Mouse (Mus musculus) heart, embryonic 14.5 days (tissue): ENCODE results near the gene Mapkbp1. TPM values are rescaled to one million over a fixed set of nuclear protein-coding genes. Genes with fewer than 3 reads are reported as not detected.
A peak's percentile ranks its signal among the peaks of the same experiment; 100 is the strongest.

ENCODE experiments used
- ATAC-seq: fragments of 200-750 bp; cut with Nextera tagmentation; 2 replicates; pipeline ENCODE4 v1.8.0; 2017; ENCODE audit warnings: low read depth, moderate TSS enrichment; ENCODE audit not compliant: insufficient number of reproducible peaks, insufficient read depth, low FRiP score
- H3K27ac ChIP-seq, 2 experiments: fragments of 200-500 bp in 1 of 2; fragments of 300-500 bp in 1 of 2; sonication (generic) in 1 of 2; replicated peaks in 1 of 2; 2 replicates each; pipeline ENCODE4 v1.5.1; 2012 to 2014; ENCODE audit warnings: low read depth in 2 of 2, low read length in 2 of 2, control low read depth in 1 of 2, mild to moderate bottlenecking in 1 of 2, mixed read lengths in 1 of 2; ENCODE audit not compliant: control insufficient read depth in 1 of 2, insufficient read depth in 1 of 2
- H3K27me3 ChIP-seq: fragments of 300-500 bp; sonication (generic); 2 replicates; pipeline ENCODE4 v1.6.1; 2014; ENCODE audit warnings: mild to moderate bottlenecking, low read length, control low read depth; ENCODE audit not compliant: control insufficient read depth, insufficient read depth
- H3K36me3 ChIP-seq: fragments of 300-500 bp; sonication (generic); 2 replicates; pipeline ENCODE4 v1.6.1; 2014; ENCODE audit warnings: mild to moderate bottlenecking, control low read depth, low read length, mixed read lengths; ENCODE audit not compliant: control insufficient read depth, insufficient read depth
- H3K4me1 ChIP-seq, 2 experiments: fragments of 200-500 bp in 1 of 2; fragments of 300-500 bp in 1 of 2; sonication (generic) in 1 of 2; 2 replicates each; pipeline ENCODE4 v1.6.1; 2012 to 2014; ENCODE audit warnings: low read length in 2 of 2, control low read depth in 1 of 2, mixed read lengths in 1 of 2; ENCODE audit not compliant: control insufficient read depth in 2 of 2, insufficient read depth in 2 of 2
- H3K4me2 ChIP-seq: fragments of 300-500 bp; sonication (generic); 2 replicates; pipeline ENCODE4 v1.6.1; 2014; ENCODE audit warnings: mild to moderate bottlenecking, low read length
- H3K4me3 ChIP-seq, 2 experiments: fragments of 200-500 bp in 1 of 2; fragments of 300-500 bp in 1 of 2; sonication (generic) in 1 of 2; 2 replicates each; pipeline ENCODE4 v1.5.1; 2012 to 2014; ENCODE audit warnings: low read length in 2 of 2, mild to moderate bottlenecking in 2 of 2, control low read depth in 1 of 2, low read depth in 1 of 2, moderate library complexity in 1 of 2; ENCODE audit not compliant: control insufficient read depth in 1 of 2, insufficient read depth in 1 of 2
- H3K9ac ChIP-seq: fragments of 300-500 bp; sonication (generic); 2 replicates; pipeline ENCODE4 v1.6.1; 2014; ENCODE audit warnings: mild to moderate bottlenecking, low read length
- H3K9me3 ChIP-seq: fragments of 300-500 bp; sonication (generic); 2 replicates; pipeline ENCODE4 v1.6.1; 2016; ENCODE audit warnings: low read length, control low read depth; ENCODE audit not compliant: control insufficient read depth
- WGBS: fragments of 180-500 bp; shearing (Covaris S2); extraction: QIAGEN DNeasy Blood & Tissue Kit; methylation state at CpG from one replicate; pipeline ENCODE4 v1.1.7; 2014; 5-methylcytosine and 5-hydroxymethylcytosine counted together
- polyA plus RNA-seq: library from polyadenylated mRNA; unstranded; fragments of >200 nt; fragmentation: Nextera tagmentation; extraction: Ambion mirVana; gene quantifications from 2 replicates; pipeline ENCODE4 v1.2.1, GENCODE M21; 2014

Mapkbp1 gene
- polyA plus RNA-seq, 1 experiment from 2014 or later, result 2.1 TPM

DNA sequence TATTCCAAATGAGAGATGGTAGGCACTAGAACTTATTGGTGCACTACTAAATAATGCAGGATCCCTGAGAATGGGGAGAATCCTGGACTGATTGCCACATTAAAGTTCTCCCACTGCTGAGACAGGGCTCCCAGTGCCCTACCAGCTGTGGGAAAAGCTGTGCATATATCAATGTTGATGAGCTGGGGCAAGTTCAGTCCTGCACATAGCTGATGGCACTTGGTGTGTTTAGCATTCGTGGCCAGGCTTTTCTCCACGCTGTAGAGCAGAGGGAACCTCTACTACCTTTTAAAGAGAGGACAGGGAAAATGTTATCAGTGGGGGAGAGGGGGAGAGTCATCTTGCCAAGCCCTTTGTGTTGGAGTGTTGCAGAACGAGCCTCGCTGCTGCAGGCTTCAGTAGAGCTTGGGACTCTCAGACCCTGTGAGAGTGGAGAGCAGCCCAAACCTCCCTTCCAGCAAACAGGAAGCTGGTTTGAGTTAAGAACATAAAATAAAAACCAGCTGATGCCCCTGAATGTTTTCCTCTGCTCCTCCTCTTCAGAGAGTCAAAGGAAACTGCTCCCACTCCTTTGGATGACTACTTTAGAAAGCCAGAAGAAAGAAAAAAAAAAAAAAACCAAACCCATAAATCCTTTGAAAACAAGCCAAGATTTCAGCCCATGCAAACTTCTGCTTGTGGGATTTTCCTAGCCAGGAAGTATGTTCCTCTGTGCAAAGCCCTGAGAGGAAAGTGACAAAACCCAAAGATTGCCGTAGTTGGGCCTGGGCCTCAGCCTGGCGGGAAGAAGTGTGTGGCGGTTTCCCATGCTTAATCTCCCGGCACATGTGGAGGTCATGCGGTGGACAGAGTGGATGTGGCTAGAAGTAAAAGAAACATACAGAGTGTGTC is 23.1 kb downstream of the Mapkbp1 start:
- peak; percentile 55 for ATAC-seq
- no peak overlapping the region for H3K4me3 ChIP-seq
- H3K9me3 ChIP-seq, result no peaks in the 10 kb centered on the region
- peak overlapping the region; percentile 13; the same call in 1 of the 2 replicates for H3K9ac ChIP-seq
- H3K27ac ChIP-seq, result peak overlapping the region; percentile 79 to 88
- H3K27me3 ChIP-seq, result no peaks in the 10 kb centered on the region
- 40% methylated on average over 9 of the region's 9 CpGs for WGBS
- no peak overlapping the region for H3K4me2 ChIP-seq
- peaks cover 13 to 32% of the 10 kb centered on the region in 2 experiments for H3K4me1 ChIP-seq
- 0 out of 2 replicates have a peak, but pooled peaks cover 6% of the 10 kb centered on the region for H3K36me3 ChIP-seq

DNA sequence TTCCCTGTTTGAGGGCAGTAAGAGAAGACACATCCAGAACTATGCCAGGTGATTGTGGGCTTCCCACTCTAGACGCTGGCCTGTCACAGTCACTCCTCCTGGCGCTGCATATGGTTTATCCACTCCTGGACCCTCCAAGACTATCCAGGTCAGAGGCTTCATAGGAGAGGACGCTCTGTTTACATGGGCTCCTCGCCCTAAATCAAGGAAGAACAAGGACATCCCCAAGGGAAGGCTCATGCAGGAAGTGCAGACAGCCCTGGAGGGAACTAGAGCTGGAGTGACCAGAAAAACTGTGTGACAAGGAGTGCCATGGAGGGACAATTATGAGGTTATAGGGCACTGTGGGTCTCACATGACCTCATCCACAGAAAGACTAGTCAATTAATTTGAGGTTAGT is 24.9 kb downstream of the Mapkbp1 start:
- 74% methylated on average over 4 of the region's 4 CpGs for WGBS
- no peak overlapping the region for H3K4me3 ChIP-seq
- peak overlapping the region in 1 of 2 experiments; percentile 88; a peak in 1 of 4 replicates for H3K27ac ChIP-seq
- H3K4me2 ChIP-seq, result no peak overlapping the region
- peaks cover 22 to 40% of the 10 kb centered on the region in 2 experiments for H3K4me1 ChIP-seq
- ATAC-seq, result no peak
- no peaks in the 10 kb centered on the region for H3K9me3 ChIP-seq
- no peaks in the 10 kb centered on the region for H3K27me3 ChIP-seq
- no peak overlapping the region for H3K9ac ChIP-seq
- H3K36me3 ChIP-seq, result 0 out of 2 replicates have a peak, but pooled peaks cover 4% of the 10 kb centered on the region

DNA sequence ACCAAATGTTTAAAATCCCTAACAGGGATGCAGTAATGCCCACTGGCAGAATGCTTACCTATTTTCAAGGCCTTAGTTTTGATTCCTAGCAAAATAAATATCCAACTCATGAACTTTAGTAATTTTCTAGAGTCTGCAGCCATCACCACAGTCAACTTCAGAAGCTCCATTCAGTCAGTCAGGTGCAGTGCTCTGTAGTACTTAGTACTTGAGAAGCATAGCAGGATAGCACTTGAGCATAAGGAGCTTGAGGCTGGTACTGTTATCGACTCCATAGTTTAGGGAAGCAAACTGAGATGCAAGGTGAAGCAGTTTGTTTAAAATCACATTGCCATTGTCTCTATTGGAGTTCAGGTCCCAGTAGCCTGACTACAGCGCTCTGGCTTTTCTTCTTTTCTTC is 27.2 kb downstream of the Mapkbp1 start:
- H3K4me2 ChIP-seq, result no peak overlapping the region
- H3K27me3 ChIP-seq, result no peaks in the 10 kb centered on the region
- no peaks in the 10 kb centered on the region for H3K9me3 ChIP-seq
- WGBS, result 87% methylated on average over 2 of the region's 2 CpGs
- H3K9ac ChIP-seq, result no peak overlapping the region
- H3K27ac ChIP-seq, result no peak overlapping the region
- 0 out of 2 replicates have a peak, but pooled peaks cover 4% of the 10 kb centered on the region for H3K36me3 ChIP-seq
- H3K4me1 ChIP-seq, result peaks cover 21 to 39% of the 10 kb centered on the region in 2 experiments
- ATAC-seq, result no peak
- H3K4me3 ChIP-seq, result no peak overlapping the region

DNA sequence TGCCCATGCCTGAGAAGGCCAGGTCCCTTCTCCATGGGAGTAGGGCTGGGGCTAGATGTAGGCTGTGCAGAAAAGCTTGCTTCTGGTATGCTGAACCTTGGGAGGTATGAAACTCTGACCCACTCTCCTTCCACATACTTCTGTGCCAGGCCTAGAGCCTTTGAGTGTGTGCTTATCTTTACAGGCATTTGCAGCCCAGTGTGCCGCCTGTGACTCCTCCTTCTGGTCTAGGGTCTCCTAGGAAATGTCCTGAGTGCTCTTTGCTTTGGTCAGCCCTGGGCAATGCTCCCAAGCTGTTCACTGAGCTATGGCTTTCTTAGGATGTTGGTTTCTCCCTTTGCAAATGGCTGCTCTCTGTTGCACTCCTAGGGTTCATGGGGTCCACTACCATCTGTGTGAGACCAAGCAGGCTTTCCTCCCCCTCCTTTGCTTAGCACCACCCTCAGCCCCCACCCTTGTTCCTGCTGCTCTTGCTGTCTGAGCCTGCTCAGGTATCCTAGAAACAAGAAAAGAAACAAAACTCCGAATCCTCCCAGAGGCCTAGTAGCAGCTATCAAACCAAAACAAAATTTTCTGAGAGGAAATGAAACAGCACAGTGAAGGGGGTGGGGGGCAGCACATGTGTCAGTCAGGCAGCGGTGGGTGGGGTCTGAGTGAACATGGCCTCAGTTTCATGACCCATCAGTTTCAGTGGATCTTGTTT is 28.5 kb downstream of the Mapkbp1 start:
- H3K27me3 ChIP-seq, result no peaks in the 10 kb centered on the region
- H3K27ac ChIP-seq, result peak overlapping the region; percentile 35 to 58
- no peak for ATAC-seq
- no peak overlapping the region for H3K4me2 ChIP-seq
- no peak overlapping the region for H3K4me3 ChIP-seq
- H3K4me1 ChIP-seq, result peaks cover 10 to 26% of the 10 kb centered on the region in 2 experiments
- peak overlapping the region; percentile 9; the same call in 1 of the 2 replicates for H3K9ac ChIP-seq
- WGBS, result 44% methylated on average over 3 of the region's 3 CpGs
- H3K9me3 ChIP-seq, result no peaks in the 10 kb centered on the region
- H3K36me3 ChIP-seq, result 0 out of 2 replicates have a peak, but pooled peaks cover 4% of the 10 kb centered on the region

DNA sequence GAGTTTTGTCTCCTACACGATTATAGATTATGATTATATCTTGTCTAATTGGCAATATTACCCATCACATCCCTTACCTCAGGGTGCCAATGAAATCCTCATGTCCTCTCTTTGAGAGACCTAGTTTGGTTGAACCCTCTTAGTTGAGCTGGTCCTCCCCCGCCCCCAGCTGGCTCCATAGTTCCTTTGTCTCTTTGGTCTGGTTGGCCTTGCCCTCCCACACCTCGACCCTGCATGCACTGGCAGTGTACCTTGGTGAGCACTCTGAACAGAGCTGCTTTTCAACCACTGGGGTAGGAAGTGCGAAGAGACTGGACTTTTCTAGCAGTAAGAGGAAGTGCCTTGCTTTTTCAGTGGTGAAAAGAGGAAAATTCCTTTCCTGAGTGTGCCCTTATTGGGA is 29.5 kb downstream of the Mapkbp1 start:
- H3K9me3 ChIP-seq, result no peaks in the 10 kb centered on the region
- H3K4me3 ChIP-seq, result no peak overlapping the region
- H3K4me1 ChIP-seq, result peaks cover 10 to 19% of the 10 kb centered on the region in 2 experiments
- 68% methylated on average over 4 of the region's 4 CpGs for WGBS
- H3K36me3 ChIP-seq, result 0 out of 2 replicates have a peak, but pooled peaks cover 4% of the 10 kb centered on the region
- no peak for ATAC-seq
- H3K27ac ChIP-seq, result peak overlapping the region in 1 of 2 experiments; percentile 8; a peak in 1 of 4 replicates
- no peaks in the 10 kb centered on the region for H3K27me3 ChIP-seq
- no peak overlapping the region for H3K9ac ChIP-seq
- H3K4me2 ChIP-seq, result no peak overlapping the region

DNA sequence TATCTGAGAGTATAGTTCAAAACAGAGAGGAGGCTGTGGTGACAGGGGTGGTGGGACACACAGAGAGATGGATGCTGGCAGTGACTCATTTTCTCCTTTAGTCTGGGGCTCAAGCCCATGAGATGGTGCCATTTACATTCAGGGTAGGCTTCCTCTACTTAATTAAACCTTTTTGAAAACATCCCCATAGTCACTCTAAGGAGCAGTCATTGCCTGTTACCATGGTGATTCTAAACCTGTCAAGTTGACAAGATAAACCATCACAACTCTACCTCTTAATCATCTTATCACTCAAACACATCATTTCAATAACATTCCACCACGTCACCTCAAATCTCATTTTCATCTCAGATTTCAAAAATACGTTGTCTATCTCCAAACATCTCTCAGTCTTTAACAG is 31.5 kb downstream of the Mapkbp1 start:
- no peaks in the 10 kb centered on the region for H3K27me3 ChIP-seq
- no peak overlapping the region for H3K4me3 ChIP-seq
- no peak overlapping the region for H3K4me2 ChIP-seq
- WGBS, result 80% methylated on average over 2 of the region's 2 CpGs
- H3K36me3 ChIP-seq, result 0 out of 2 replicates have a peak, but pooled peaks cover 4% of the 10 kb centered on the region
- H3K9me3 ChIP-seq, result no peaks in the 10 kb centered on the region
- ATAC-seq, result no peak
- no peak overlapping the region for H3K27ac ChIP-seq
- no peak overlapping the region for H3K9ac ChIP-seq
- peaks cover 10% of the 10 kb centered on the region in 2 experiments for H3K4me1 ChIP-seq

GRCm38 (mm10) chr2:120006696-120007095 is 34.2 kb downstream of the Mapkbp1 start:
- Histone ChIP-seq H3K4me3 (no peak overlapping the region), H3K36me3 (no peaks in the 10 kb centered on the region), H3K4me2 (no peak overlapping the region), H3K27ac (no peak overlapping the region), H3K9me3 (no peaks in the 10 kb centered on the region), H3K9ac (no peak overlapping the region), H3K27me3 (no peaks in the 10 kb centered on the region), H3K4me1 (no peaks in the 10 kb centered on the region)
- no peak for ATAC-seq
- WGBS, result 95% methylated on average over 7 of the region's 7 CpGs
